Mouse (Mus musculus): Measurements from ENCODE around the gene Olfr709-ps1. TPM values are rescaled to one million over a fixed set of nuclear protein-coding genes. Genes with fewer than 3 reads are reported as not detected.
"Not testable (repeated sequence)": the region's sequence is repeated elsewhere in the genome, so short reads cannot be mapped to it uniquely, and the experiment has no call there.

The Olfr709-ps1 gene
- polyA plus RNA-seq, 2 experiments = not detected

DNA sequence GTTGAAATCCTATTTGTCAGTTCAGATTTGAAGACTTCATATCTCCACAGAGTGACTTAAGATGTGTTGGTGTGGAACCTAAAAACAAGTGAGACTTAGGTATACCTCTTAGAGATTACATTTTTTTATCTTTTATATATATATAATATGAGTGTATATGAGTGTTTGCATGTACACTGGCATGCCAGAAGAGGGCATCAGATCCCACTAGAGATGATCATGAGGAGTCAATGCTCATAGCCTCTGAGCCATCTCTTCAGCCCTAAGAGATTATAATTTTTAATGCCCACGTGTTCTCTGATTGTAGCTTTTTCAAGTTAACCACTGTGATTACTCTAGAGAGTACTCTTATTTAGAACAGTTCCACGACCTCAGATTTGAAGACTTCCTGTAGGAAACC, 24.3 kb downstream of the Olfr709-ps1 start, which contains the start of gene Olfr1532-ps1:
Olfr1532-ps1 (plus strand) TSS at position 326 of the 400 bp plus-strand sequence.
- ATAC-seq (ENCODE audit: low FRiP score, low read depth) = no peak
- no peak for DNase-seq (ENCODE audit: low spot score)
- no peak within 1 kb of the TSS for H3K27ac ChIP-seq (replicated peaks; ENCODE audit: low read depth, low read length)
- no peak within 1 kb of the TSS for H3K4me2 ChIP-seq (replicated peaks; ENCODE audit: low read depth, low read length, severe bottlenecking)
- WGBS = 57% methylated on average over 2 of the region's 2 CpGs
- no peak within 1 kb of the TSS for H3K9ac ChIP-seq (ENCODE audit: low read depth, low read length, severe bottlenecking)
- no peaks in the 10 kb centered on the region for H3K9me3 ChIP-seq (ENCODE audit: control insufficient read depth, low read length)
- no peak for TF ChIP-seq POLR2A (IDR thresholded peaks at IDR 0.05; ENCODE audit: borderline replicate concordance, extremely low read depth, insufficient read depth, insufficient read length)
- no peak within 1 kb of the TSS for H3K4me3 ChIP-seq (replicated peaks; ENCODE audit: low read length)
- no peaks in the 10 kb centered on the region for H3K36me3 ChIP-seq (ENCODE audit: control insufficient read depth, insufficient read depth, low read length)
- no peaks in the 10 kb centered on the region for H3K4me1 ChIP-seq (ENCODE audit: control insufficient read depth, insufficient read depth, low read length)
- no peaks in the 10 kb centered on the region for H3K27me3 ChIP-seq (ENCODE audit: control insufficient read depth, insufficient read depth, low read length)

DNA sequence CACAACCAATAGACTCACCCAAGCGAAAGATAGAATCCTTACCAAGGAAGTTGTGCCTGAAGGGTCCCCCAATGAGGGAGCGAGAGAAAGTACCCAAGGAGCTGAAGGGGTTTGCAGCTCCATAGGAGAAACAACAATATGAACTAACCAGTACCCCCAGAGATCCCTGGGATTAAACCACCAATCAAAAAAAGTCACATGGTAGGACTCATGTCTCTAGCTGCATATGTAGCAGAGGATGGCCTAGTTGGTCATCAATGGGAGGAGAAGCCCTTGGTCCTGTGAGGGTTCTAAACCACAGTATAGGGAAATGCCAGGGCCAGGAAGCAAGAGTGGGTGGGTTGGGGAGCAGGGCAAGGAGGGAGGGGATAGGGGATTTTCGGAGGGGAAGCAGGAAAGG, 30.9 kb downstream of the Olfr709-ps1 start, which contains the start of gene Olfr707:
Olfr707 (minus strand) TSS at position 101 of the 400 bp plus-strand sequence.
- not testable (repeated sequence) for H3K4me3 ChIP-seq (replicated peaks; ENCODE audit: low read length); H3K9ac ChIP-seq (ENCODE audit: low read depth, low read length, severe bottlenecking); H3K27ac ChIP-seq (replicated peaks; ENCODE audit: low read depth, low read length); H3K27me3 ChIP-seq (ENCODE audit: control insufficient read depth, insufficient read depth, low read length); H3K4me1 ChIP-seq (ENCODE audit: control insufficient read depth, insufficient read depth, low read length); ATAC-seq (ENCODE audit: low FRiP score, low read depth); H3K9me3 ChIP-seq (ENCODE audit: control insufficient read depth, low read length); H3K4me2 ChIP-seq (replicated peaks; ENCODE audit: low read depth, low read length, severe bottlenecking); DNase-seq (ENCODE audit: low spot score); H3K36me3 ChIP-seq (ENCODE audit: control insufficient read depth, insufficient read depth, low read length)
- WGBS = 82% methylated on average over 3 of the region's 3 CpGs

DNA sequence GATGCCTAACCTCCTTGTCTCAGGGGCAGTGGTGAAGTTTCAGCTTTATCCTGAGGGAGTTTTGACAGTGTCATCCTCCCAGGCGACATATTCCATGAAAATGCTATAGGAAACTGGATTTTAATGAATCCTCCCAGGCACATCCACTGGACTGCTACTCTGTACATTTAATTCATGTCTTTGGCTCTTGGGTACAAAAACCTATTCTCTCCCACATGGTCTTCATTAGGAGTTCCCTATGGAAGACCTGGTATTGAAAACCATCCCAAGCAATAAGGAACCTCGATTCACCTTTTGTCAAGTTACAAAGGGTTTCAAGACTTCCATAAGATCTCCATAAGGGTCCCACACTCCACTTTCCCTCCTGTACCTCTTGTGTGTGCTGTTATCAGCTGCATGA, 44.0 kb downstream of the Olfr709-ps1 start, which contains the start of gene Olfr706:
Olfr706 (minus strand) TSS at position 101 of the 400 bp plus-strand sequence.
- 81% methylated on average over 2 of the region's 2 CpGs for WGBS
- H3K27me3 ChIP-seq (ENCODE audit: control insufficient read depth, insufficient read depth, low read length) = no peaks in the 10 kb centered on the region
- DNase-seq (ENCODE audit: low spot score) = no peak
- H3K4me1 ChIP-seq (ENCODE audit: control insufficient read depth, insufficient read depth, low read length) = no peaks in the 10 kb centered on the region
- H3K4me3 ChIP-seq (replicated peaks; ENCODE audit: low read length) = no peak within 1 kb of the TSS
- H3K9me3 ChIP-seq (ENCODE audit: control insufficient read depth, low read length) = no peaks in the 10 kb centered on the region
- no peak within 1 kb of the TSS for H3K4me2 ChIP-seq (replicated peaks; ENCODE audit: low read depth, low read length, severe bottlenecking)
- no peak for TF ChIP-seq POLR2A (IDR thresholded peaks at IDR 0.05; ENCODE audit: borderline replicate concordance, extremely low read depth, insufficient read depth, insufficient read length)
- no peak within 1 kb of the TSS for H3K27ac ChIP-seq (replicated peaks; ENCODE audit: low read depth, low read length)
- ATAC-seq (ENCODE audit: low FRiP score, low read depth) = no peak
- no peaks in the 10 kb centered on the region for H3K36me3 ChIP-seq (ENCODE audit: control insufficient read depth, insufficient read depth, low read length)
- H3K9ac ChIP-seq (ENCODE audit: low read depth, low read length, severe bottlenecking) = no peak within 1 kb of the TSS

DNA sequence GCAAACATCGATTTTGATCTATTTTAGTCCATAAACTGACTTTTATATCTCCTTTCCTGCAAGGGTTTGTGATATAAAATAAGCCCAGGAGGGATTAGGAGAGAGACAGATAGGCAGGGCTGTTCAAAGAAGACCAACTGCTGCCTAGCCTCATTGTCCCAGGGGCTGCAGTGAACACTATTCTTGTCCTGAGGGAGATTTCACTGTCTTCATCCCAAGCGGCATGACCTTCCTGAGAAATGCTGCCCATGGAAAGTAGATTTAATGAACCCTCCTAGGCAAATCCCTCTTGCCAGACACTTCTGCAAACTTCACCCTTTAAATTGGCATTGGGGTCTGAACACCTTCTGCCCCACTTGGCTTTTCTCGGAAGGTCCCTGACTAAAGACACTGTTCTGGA, 55.2 kb downstream of the Olfr709-ps1 start, which contains the start of gene Olfr705:
Olfr705 (minus strand) TSS at position 101 of the 400 bp plus-strand sequence.
- no peak for ATAC-seq (ENCODE audit: low FRiP score, low read depth)
- Histone ChIP-seq H3K4me3 (replicated peaks; ENCODE audit: low read length) (no peak within 1 kb of the TSS), H3K27me3 (ENCODE audit: control insufficient read depth, insufficient read depth, low read length) (no peaks in the 10 kb centered on the region), H3K4me1 (ENCODE audit: control insufficient read depth, insufficient read depth, low read length) (no peaks in the 10 kb centered on the region), H3K4me2 (replicated peaks; ENCODE audit: low read depth, low read length, severe bottlenecking) (no peak within 1 kb of the TSS), H3K27ac (replicated peaks; ENCODE audit: low read depth, low read length) (no peak within 1 kb of the TSS), H3K9ac (ENCODE audit: low read depth, low read length, severe bottlenecking) (no peak within 1 kb of the TSS), H3K36me3 (ENCODE audit: control insufficient read depth, insufficient read depth, low read length) (no peaks in the 10 kb centered on the region), H3K9me3 (ENCODE audit: control insufficient read depth, low read length) (no peaks in the 10 kb centered on the region)
- 76% methylated on average over 3 of the region's 3 CpGs for WGBS
- DNase-seq (ENCODE audit: low spot score) = no peak
- no peak for TF ChIP-seq POLR2A (IDR thresholded peaks at IDR 0.05; ENCODE audit: borderline replicate concordance, extremely low read depth, insufficient read depth, insufficient read length)

Other genes starting within 250 kb of the Olfr709-ps1 start
- not detected in 2 replicates for gene Olfr694, start 240.4 kb downstream of the Olfr709-ps1 start, polyA plus RNA-seq (2012; rRNA removed)
- not detected in 2 replicates for gene Olfr694, start 240.4 kb downstream of the Olfr709-ps1 start, polyA plus RNA-seq (2014; fragmentation: Nextera tagmentation; extraction: Ambion mirVana)
- not detected in 2 replicates for gene Olfr695, start 215.8 kb downstream of the Olfr709-ps1 start, polyA plus RNA-seq (2012; rRNA removed)
- not detected in 2 replicates for gene Olfr695, start 215.8 kb downstream of the Olfr709-ps1 start, polyA plus RNA-seq (2014; fragmentation: Nextera tagmentation; extraction: Ambion mirVana)
- not detected in 2 replicates for gene Olfr697, start 189.8 kb downstream of the Olfr709-ps1 start, polyA plus RNA-seq (2012; rRNA removed)
- not detected in 2 replicates for gene Olfr697, start 189.8 kb downstream of the Olfr709-ps1 start, polyA plus RNA-seq (2014; fragmentation: Nextera tagmentation; extraction: Ambion mirVana)
- not detected in 2 replicates for gene Olfr698, start 176.8 kb downstream of the Olfr709-ps1 start, polyA plus RNA-seq (2012; rRNA removed)
- not detected in 2 replicates for gene Olfr698, start 176.8 kb downstream of the Olfr709-ps1 start, polyA plus RNA-seq (2014; fragmentation: Nextera tagmentation; extraction: Ambion mirVana)
- not detected in 2 replicates for gene Olfr699, start 139.0 kb downstream of the Olfr709-ps1 start, polyA plus RNA-seq (2012; rRNA removed)
- gene Olfr699, start 139.0 kb downstream of the Olfr709-ps1 start, polyA plus RNA-seq (2014; fragmentation: Nextera tagmentation; extraction: Ambion mirVana) = not detected in 2 replicates
- gene Olfr700, start 123.4 kb downstream of the Olfr709-ps1 start, polyA plus RNA-seq (2012; rRNA removed) = not detected in 2 replicates
- gene Olfr700, start 123.4 kb downstream of the Olfr709-ps1 start, polyA plus RNA-seq (2014; fragmentation: Nextera tagmentation; extraction: Ambion mirVana) = not detected in 2 replicates
- gene Olfr701, start 118.1 kb downstream of the Olfr709-ps1 start, polyA plus RNA-seq (2012; rRNA removed) = 0.13 TPM in 1 of 2 replicates, not detected in the other
- not detected in 2 replicates for gene Olfr701, start 118.1 kb downstream of the Olfr709-ps1 start, polyA plus RNA-seq (2014; fragmentation: Nextera tagmentation; extraction: Ambion mirVana)
- not detected in 2 replicates for gene Olfr702, start 98.3 kb downstream of the Olfr709-ps1 start, polyA plus RNA-seq (2012; rRNA removed)
- gene Olfr702, start 98.3 kb downstream of the Olfr709-ps1 start, polyA plus RNA-seq (2014; fragmentation: Nextera tagmentation; extraction: Ambion mirVana) = not detected in 2 replicates
- not detected in 2 replicates for gene Olfr703, start 88.9 kb downstream of the Olfr709-ps1 start, polyA plus RNA-seq (2012; rRNA removed)
- gene Olfr703, start 88.9 kb downstream of the Olfr709-ps1 start, polyA plus RNA-seq (2014; fragmentation: Nextera tagmentation; extraction: Ambion mirVana) = not detected in 2 replicates
- gene Olfr704, start 69.0 kb downstream of the Olfr709-ps1 start, polyA plus RNA-seq (2012; rRNA removed) = not detected in 2 replicates
- not detected in 2 replicates for gene Olfr704, start 69.0 kb downstream of the Olfr709-ps1 start, polyA plus RNA-seq (2014; fragmentation: Nextera tagmentation; extraction: Ambion mirVana)
- gene Olfr705, start 55.3 kb downstream of the Olfr709-ps1 start, polyA plus RNA-seq (2012; rRNA removed) = not detected in 2 replicates
- gene Olfr705, start 55.3 kb downstream of the Olfr709-ps1 start, polyA plus RNA-seq (2014; fragmentation: Nextera tagmentation; extraction: Ambion mirVana) = not detected in 2 replicates
- gene Olfr706, start 44.1 kb downstream of the Olfr709-ps1 start, polyA plus RNA-seq (2012; rRNA removed) = not detected in 2 replicates
- gene Olfr706, start 44.1 kb downstream of the Olfr709-ps1 start, polyA plus RNA-seq (2014; fragmentation: Nextera tagmentation; extraction: Ambion mirVana) = not detected in 2 replicates
- not detected in 2 replicates for gene Olfr707, start 31.0 kb downstream of the Olfr709-ps1 start, polyA plus RNA-seq (2012; rRNA removed)
- gene Olfr707, start 31.0 kb downstream of the Olfr709-ps1 start, polyA plus RNA-seq (2014; fragmentation: Nextera tagmentation; extraction: Ambion mirVana) = not detected in 2 replicates
- not detected in 2 replicates for gene Olfr1532-ps1, start 24.2 kb downstream of the Olfr709-ps1 start, polyA plus RNA-seq (2012; rRNA removed)
- not detected in 2 replicates for gene Olfr1532-ps1, start 24.2 kb downstream of the Olfr709-ps1 start, polyA plus RNA-seq (2014; fragmentation: Nextera tagmentation; extraction: Ambion mirVana)
- gene Olfr710, start 16.1 kb upstream of the Olfr709-ps1 start, polyA plus RNA-seq (2012; rRNA removed) = not detected in 2 replicates
- not detected in 2 replicates for gene Olfr710, start 16.1 kb upstream of the Olfr709-ps1 start, polyA plus RNA-seq (2014; fragmentation: Nextera tagmentation; extraction: Ambion mirVana)
- not detected in 2 replicates for gene Olfr6, start 31.7 kb upstream of the Olfr709-ps1 start, polyA plus RNA-seq (2012; rRNA removed)
- not detected in 2 replicates for gene Olfr6, start 31.7 kb upstream of the Olfr709-ps1 start, polyA plus RNA-seq (2014; fragmentation: Nextera tagmentation; extraction: Ambion mirVana)
- gene Olfr711, start 43.2 kb upstream of the Olfr709-ps1 start, polyA plus RNA-seq (2012; rRNA removed) = not detected in 2 replicates
- gene Olfr711, start 43.2 kb upstream of the Olfr709-ps1 start, polyA plus RNA-seq (2014; fragmentation: Nextera tagmentation; extraction: Ambion mirVana) = not detected in 2 replicates
- gene Olfr2, start 73.9 kb upstream of the Olfr709-ps1 start, polyA plus RNA-seq (2012; rRNA removed) = not detected in 2 replicates
- not detected in 2 replicates for gene Olfr2, start 73.9 kb upstream of the Olfr709-ps1 start, polyA plus RNA-seq (2014; fragmentation: Nextera tagmentation; extraction: Ambion mirVana)
- gene Olfr713, start 99.0 kb upstream of the Olfr709-ps1 start, polyA plus RNA-seq (2012; rRNA removed) = not detected in 2 replicates
- not detected in 2 replicates for gene Olfr713, start 99.0 kb upstream of the Olfr709-ps1 start, polyA plus RNA-seq (2014; fragmentation: Nextera tagmentation; extraction: Ambion mirVana)
- gene Olfr714, start 138.8 kb upstream of the Olfr709-ps1 start, polyA plus RNA-seq (2012; rRNA removed) = not detected in 2 replicates
- gene Olfr714, start 138.8 kb upstream of the Olfr709-ps1 start, polyA plus RNA-seq (2014; fragmentation: Nextera tagmentation; extraction: Ambion mirVana) = not detected in 2 replicates
- gene Olfr17, start 161.0 kb upstream of the Olfr709-ps1 start, polyA plus RNA-seq (2012; rRNA removed) = not detected in 2 replicates
- not detected in 2 replicates for gene Olfr17, start 161.0 kb upstream of the Olfr709-ps1 start, polyA plus RNA-seq (2014; fragmentation: Nextera tagmentation; extraction: Ambion mirVana)
- gene Olfr715b, start 178.2 kb upstream of the Olfr709-ps1 start, polyA plus RNA-seq (2012; rRNA removed) = not detected in 2 replicates
- gene Olfr715b, start 178.2 kb upstream of the Olfr709-ps1 start, polyA plus RNA-seq (2014; fragmentation: Nextera tagmentation; extraction: Ambion mirVana) = not detected in 2 replicates
- not detected in 2 replicates for gene Olfr715, start 198.9 kb upstream of the Olfr709-ps1 start, polyA plus RNA-seq (2012; rRNA removed)
- not detected in 2 replicates for gene Olfr715, start 198.9 kb upstream of the Olfr709-ps1 start, polyA plus RNA-seq (2014; fragmentation: Nextera tagmentation; extraction: Ambion mirVana)
- not detected in 2 replicates for gene Olfr716, start 206.1 kb upstream of the Olfr709-ps1 start, polyA plus RNA-seq (2012; rRNA removed)
- not detected in 2 replicates for gene Olfr716, start 206.1 kb upstream of the Olfr709-ps1 start, polyA plus RNA-seq (2014; fragmentation: Nextera tagmentation; extraction: Ambion mirVana)
- gene Nlrp14, start 234.8 kb upstream of the Olfr709-ps1 start, polyA plus RNA-seq (2012; rRNA removed) = 0.05 TPM in 1 of 2 replicates, not detected in the other
- gene Nlrp14, start 234.8 kb upstream of the Olfr709-ps1 start, polyA plus RNA-seq (2014; fragmentation: Nextera tagmentation; extraction: Ambion mirVana) = not detected in 2 replicates

Data from limb, embryonic 14.5 days (tissue).